Mouse (Mus musculus): ENCODE results near the gene Gm8212. TPM values are rescaled to one million over a fixed set of nuclear protein-coding genes. Genes with fewer than 3 reads are reported as not detected.
"Not testable (repeated sequence)": the region's sequence is repeated elsewhere in the genome, so short reads cannot be mapped to it uniquely, and the experiment has no call there.

Gm8212 gene
- not detected in 2 replicates for polyA plus RNA-seq (2015; fragmentation: Nextera tagmentation; extraction: Ambion mirVana)

DNA sequence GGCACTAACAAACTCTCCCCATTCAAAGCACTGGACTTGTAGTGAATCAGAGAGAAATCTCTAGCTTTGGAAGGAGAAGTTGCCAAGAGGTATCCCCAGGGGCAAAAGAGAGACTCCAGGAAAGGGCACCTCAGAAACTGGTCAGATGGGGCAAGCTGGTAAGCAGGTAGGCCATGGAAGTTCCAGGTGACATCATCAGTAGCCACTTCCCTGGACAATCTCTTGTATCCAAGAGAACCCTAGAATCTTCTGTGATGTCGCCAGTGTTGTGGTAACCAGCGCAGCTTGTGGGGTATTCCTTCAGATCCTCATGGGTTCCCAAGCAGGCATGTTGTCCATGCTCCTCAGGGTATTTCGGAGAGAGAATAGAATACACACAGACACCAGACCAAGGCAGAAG, at the start of gene Gm8212:
TSS of gene Gm8212 (plus strand) at position 301 of the 400 bp plus-strand sequence.
- not testable (repeated sequence) for DNase-seq (ENCODE audit: low spot score)

DNA sequence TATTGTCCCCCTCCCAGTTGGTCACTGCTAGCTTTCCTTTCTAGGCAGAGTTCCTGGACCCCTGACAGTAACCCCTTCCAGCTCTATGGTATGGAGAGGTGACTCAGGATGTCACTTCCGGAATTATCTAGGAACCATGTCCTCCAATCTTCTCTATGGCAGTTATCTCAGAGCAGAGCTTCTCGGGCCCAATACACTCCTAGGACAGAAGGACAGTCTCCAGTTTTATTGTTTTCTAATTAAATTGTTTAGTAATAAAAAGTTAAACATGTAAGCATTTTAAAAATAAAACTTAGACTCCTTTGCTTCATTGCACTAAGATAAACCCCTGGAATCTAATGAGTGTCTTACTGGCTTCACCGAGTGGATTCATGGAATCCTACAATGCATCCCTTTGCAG, 15.7 kb downstream of the Gm8212 start, which contains the start of gene 4930503E14Rik:
TSS of gene 4930503E14Rik (minus strand) at position 101 of the 400 bp plus-strand sequence.
- not testable (repeated sequence) for DNase-seq (ENCODE audit: low spot score)

DNA sequence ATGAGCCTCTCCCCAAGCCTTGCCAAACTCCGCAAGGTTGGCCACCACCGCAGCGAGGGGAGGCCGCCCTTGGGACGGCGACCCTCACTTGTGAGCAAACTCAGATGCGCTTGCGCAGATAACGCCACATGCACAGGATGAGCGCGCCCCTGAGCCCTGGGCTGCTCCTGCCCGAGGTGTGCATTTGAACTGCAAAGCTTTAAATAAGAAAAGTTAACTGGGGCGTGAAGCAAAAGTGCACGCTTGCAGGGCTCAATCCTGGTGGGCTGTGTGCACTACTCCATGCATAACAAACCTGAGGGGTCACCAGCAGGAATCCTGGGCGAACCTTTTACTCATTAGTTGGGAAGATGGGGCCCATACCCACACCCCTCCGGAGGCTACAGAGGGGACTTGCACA, 50.6 kb downstream of the Gm8212 start:
- DNase-seq (ENCODE audit: low spot score) = no peak

Other genes starting within 250 kb of the Gm8212 start
- not detected in 2 replicates for gene Ang5, start 240.6 kb upstream of the Gm8212 start, polyA plus RNA-seq (2015; fragmentation: Nextera tagmentation; extraction: Ambion mirVana)
- gene Ang6, start 195.4 kb upstream of the Gm8212 start, polyA plus RNA-seq (2015; fragmentation: Nextera tagmentation; extraction: Ambion mirVana) = not detected in 2 replicates
- 11.0 and 12.1 TPM in 2 replicates for gene Ear2, start 95.0 kb upstream of the Gm8212 start, polyA plus RNA-seq (2015; fragmentation: Nextera tagmentation; extraction: Ambion mirVana)
- gene Gm3327, start 73.8 kb upstream of the Gm8212 start, polyA plus RNA-seq (2015; fragmentation: Nextera tagmentation; extraction: Ambion mirVana) = not detected in 2 replicates
- gene 4930503E14Rik, start 15.6 kb downstream of the Gm8212 start, polyA plus RNA-seq (2015; fragmentation: Nextera tagmentation; extraction: Ambion mirVana) = not detected in 2 replicates
- gene Gm8220, start 87.9 kb downstream of the Gm8212 start, polyA plus RNA-seq (2015; fragmentation: Nextera tagmentation; extraction: Ambion mirVana) = not detected in 2 replicates
- gene Gm5930, start 140.9 kb downstream of the Gm8212 start, polyA plus RNA-seq (2015; fragmentation: Nextera tagmentation; extraction: Ambion mirVana) = 0.09 and 0.36 TPM in 2 replicates
- not detected in 2 replicates for gene Gm8229, start 167.7 kb downstream of the Gm8212 start, polyA plus RNA-seq (2015; fragmentation: Nextera tagmentation; extraction: Ambion mirVana)
- not detected in 2 replicates for gene Gm3371, start 213.0 kb downstream of the Gm8212 start, polyA plus RNA-seq (2015; fragmentation: Nextera tagmentation; extraction: Ambion mirVana)
- gene Gm8232, start 236.0 kb downstream of the Gm8212 start, polyA plus RNA-seq (2015; fragmentation: Nextera tagmentation; extraction: Ambion mirVana) = not detected in 2 replicates

All from thymus, postnatal 0 days (tissue).